Mouse (Mus musculus): Measurements from ENCODE around the gene Sorcs1.
A peak's percentile ranks its signal among the peaks of the same experiment; 100 is the strongest.

Sorcs1 gene

DNA sequence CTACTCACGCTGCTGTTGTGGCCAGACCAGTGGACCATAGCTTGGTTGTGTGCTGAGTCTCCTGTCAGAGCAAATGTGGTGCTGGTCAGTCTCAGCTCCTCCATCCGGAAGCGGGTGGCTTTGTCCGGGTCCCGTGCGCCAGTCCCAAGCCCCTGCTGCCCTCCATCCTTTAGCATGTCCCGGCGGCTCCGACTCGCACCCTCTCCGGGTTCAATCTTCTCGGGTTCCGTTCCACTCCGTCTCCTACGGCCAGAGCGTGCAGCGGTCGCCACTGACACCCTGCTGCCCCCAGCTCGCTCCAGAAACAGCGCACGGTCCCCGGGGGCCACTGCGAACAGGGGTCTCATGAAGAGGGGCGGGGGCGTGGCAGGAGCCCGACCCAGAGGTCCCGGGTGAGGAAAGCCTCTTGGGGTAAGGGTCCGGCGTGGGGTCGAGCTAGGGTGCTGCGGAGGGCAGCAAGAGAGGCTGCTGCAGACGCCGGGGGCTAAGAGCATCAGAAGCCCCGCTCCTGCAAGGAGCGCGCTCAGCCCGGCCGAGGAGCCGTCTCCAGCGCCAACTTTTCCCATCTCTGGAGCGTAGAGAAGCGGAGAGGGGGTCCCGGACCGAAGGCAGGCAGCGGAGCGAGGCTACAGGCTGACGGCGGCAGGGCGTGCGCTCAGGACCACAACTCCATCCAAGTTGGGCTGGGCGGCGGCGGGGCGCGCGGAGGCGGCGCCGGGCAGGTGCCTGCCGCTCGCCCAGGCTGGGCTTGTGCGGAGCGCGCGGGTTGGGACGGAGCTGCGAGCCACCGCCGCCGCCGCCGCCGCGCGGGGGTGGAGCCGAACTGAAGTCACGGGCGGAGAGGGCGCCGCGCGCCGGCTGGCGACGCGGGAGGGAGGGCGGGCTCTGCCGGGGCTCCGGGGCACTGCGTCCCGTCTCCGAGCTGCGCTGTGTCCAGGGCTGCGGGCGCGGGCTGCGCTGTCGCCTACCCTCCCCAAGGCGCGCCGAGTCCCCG lies at the start of gene Sorcs1:
Gene Sorcs1, minus strand, starts transcription at position 744 of the 994 bp plus-strand sequence.
- DNase-seq, result peak; percentile 1

- no peak for DNase-seq
These were observed 4.8 kb upstream of the Sorcs1 start for GRCm38 (mm10) chr19:50683277-50683676.

GRCm38 (mm10) chr19:50678946-50679345 lies 500 bp upstream of the Sorcs1 start:
- no peak for DNase-seq

GRCm38 (mm10) chr19:50676578-50677524 lies 1.6 kb downstream of the Sorcs1 start:
- no peak for DNase-seq

GRCm38 (mm10) chr19:50674921-50675320 lies 3.5 kb downstream of the Sorcs1 start:
- no peak for DNase-seq

DNA sequence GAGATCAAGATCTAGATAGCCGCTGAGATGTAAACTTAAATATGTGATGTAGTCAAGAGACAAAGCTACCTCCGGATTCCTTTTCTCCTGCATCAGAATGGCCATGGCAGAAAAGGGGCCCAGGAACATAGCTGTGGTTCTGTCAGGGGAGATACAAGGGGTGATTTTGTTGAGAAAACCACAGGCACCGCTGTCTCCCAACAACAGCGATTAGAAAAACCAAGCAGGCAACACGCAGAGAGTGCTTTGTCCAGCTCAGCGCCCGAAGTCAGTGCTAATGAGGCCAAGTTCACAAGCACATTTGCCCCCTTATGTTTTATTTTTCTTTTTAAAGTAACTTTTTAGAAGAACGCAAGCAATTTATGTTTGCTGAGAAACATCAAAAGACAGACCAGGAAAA lies 10.9 kb downstream of the Sorcs1 start:
- DNase-seq, result no peak

GRCm38 (mm10) chr19:50664311-50664710 lies 14.1 kb downstream of the Sorcs1 start:
- DNase-seq, result no peak

GRCm38 (mm10) chr19:50659144-50659543 lies 19.3 kb downstream of the Sorcs1 start:
- DNase-seq, result no peak

DNA sequence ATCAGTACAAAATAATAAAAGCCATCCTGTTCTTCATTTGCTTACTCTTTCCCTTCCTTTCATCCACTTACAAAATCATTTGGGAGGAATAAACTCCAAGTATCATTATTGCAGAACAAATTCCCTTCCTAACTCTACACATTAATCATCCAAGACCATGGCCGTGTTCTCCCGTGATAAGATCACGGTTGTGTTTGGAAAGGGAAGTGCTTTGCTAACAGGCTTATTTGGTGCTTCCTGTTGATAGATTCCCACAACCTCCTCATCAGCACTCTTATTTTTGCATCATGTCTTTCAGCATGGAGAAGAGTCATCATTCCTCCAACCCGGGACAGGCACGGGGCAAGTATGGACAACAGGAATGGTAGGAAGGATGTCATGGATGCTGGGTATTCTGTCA lies 25.7 kb downstream of the Sorcs1 start:
- no peak for DNase-seq

DNA sequence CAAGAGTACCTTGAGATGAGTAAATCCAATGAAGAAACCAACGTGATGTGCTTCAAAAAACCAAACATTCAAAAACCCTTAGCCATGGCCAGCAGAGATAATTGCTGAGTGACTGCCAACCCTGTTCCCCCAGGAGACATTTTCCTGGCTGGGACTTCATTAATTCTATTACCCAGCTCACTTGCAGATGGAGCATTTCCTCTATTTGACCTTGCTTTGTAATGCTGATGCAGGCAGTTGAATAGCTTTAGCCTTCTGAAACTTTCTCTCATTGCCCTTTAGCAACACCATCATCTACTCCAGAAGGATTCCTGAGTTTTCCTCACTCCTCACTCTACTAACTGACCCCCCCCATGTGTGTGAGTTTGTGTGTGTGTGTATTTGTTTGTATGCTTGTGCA lies 34.6 kb downstream of the Sorcs1 start:
- DNase-seq, result no peak

DNA sequence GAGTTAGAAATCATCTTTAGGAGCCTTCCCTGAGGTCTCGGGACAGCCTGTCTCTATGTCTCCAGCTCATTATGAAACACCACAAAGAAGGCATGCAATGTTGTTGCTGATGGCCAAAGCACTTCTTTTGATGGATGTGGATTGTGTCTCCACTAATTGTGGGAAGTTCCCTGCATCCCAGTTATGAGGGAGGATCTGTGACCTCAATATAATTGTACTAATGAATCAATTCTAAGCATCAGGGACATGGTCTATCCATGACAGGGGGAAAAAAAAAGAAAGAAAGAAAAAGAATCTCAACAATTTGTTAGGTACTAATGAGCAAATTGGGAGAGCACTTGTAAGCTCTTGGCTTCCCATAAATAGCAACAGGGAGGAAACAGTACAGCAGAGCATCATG lies 36.3 kb downstream of the Sorcs1 start:
- DNase-seq, result no peak

DNA sequence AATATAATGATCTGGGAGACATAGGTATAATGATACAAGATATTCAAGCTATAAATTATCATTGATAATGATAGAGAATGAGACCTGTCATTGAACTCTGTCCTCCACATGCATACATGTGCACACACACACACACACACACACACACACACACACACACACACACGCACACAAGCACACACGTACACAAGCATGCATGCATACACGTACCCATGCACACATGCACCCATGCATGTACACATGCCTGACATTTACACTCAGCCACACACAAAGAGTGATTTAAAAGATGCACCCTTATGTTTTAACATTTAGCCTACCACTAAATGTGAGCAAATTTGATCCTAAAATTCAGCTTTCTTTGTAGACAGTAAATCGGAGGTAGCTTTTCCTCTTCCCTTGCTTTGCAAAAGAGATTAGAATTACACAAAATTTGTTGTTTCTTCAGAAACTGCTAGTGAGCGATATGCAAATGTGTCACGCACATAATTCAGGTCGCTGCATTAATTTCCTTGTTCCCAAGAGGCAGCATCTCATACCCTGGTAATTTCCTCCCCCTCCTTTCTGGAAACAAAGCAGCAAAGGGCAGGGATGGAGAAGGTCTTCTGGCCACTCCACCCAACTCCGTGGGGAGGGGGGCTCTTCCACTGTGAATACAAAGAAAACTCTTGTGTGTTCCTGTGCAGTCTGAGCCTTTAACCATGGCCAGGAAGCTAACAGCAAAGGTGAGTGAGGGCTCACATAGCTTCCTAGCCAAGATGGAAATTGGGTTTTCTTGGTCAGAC lies 38.0 kb downstream of the Sorcs1 start:
- no peak for DNase-seq

- no peak for DNase-seq
These were observed 40.3 kb downstream of the Sorcs1 start for GRCm38 (mm10) chr19:50638176-50638575.

- no peak for DNase-seq
These were observed 64.4 kb downstream of the Sorcs1 start for GRCm38 (mm10) chr19:50614013-50614412.

- DNase-seq, result no peak
These were observed 66.8 kb downstream of the Sorcs1 start for GRCm38 (mm10) chr19:50611619-50612018.

DNA sequence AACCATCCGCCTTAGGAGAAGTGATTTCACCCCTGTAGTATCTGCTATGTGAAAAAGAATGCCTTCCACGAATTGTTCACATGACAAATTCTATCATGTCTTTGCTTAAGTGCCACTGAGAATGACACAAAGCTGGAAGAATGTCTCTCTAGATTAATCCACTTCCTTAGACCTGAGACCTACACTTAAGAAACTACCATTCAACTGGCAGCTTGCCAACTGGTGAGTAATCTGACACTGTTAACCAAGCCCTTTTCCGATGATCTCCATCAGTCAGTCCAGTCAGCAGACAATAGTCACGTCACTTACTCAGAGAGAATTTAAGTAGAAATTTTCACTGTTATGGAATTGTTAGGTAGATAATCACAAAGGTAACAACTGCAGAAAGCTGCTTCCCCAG lies 74.6 kb downstream of the Sorcs1 start:
- no peak for DNase-seq

- DNase-seq, result no peak
These were observed 75.1 kb downstream of the Sorcs1 start for GRCm38 (mm10) chr19:50603380-50603779.

- DNase-seq, result no peak
These were observed 81.1 kb downstream of the Sorcs1 start for GRCm38 (mm10) chr19:50597300-50597699.

GRCm38 (mm10) chr19:50586182-50586581 lies 92.3 kb downstream of the Sorcs1 start:
- no peak for DNase-seq

GRCm38 (mm10) chr19:50582952-50583351 lies 95.5 kb downstream of the Sorcs1 start:
- DNase-seq, result peak; percentile 15

- DNase-seq, result no peak
These were observed 108.7 kb downstream of the Sorcs1 start for GRCm38 (mm10) chr19:50569669-50570195.

- no peak for DNase-seq
These were observed 112.1 kb downstream of the Sorcs1 start for GRCm38 (mm10) chr19:50566306-50566705.
